Mouse (Mus musculus) ES-Bruce4 (cell line): ENCODE results near the gene Dis3l2.

Experiments used
- CTCF ChIP-seq: IDR thresholded peaks from one replicate; pipeline ENCODE4 v1.8.1; 2011; ENCODE audit warnings: low read depth, low read length
- EP300 ChIP-seq: IDR thresholded peaks from 2 replicates; pipeline ENCODE4 v1.6.1; 2011; ENCODE audit warnings: low read depth, low read length; ENCODE audit not compliant: insufficient read depth
- POLR2A ChIP-seq: IDR thresholded peaks from one replicate; pipeline ENCODE4 v1.8.1; 2011; ENCODE audit warnings: low read length; ENCODE audit not compliant: insufficient read depth

GRCm38 (mm10) chr1:87008211-87008610, 304.6 kb downstream of the Dis3l2 start:
- no peak for TF ChIP-seq CTCF
- TF ChIP-seq EP300: no peak
- no peak for TF ChIP-seq POLR2A
